Mouse (Mus musculus) E14TG2a.4 (cell line): ENCODE results near the gene Tmco5.

ENCODE experiments used
- H3K27me3 ChIP-seq: 2 replicates; pipeline ENCODE4 v1.6.1; 2014; ENCODE audit warnings: low read length, control low read depth; ENCODE audit not compliant: insufficient read depth
- H3K36me3 ChIP-seq: 2 replicates; pipeline ENCODE4 v1.6.1; 2014; ENCODE audit warnings: low read length, control low read depth; ENCODE audit not compliant: insufficient read depth
- H3K4me1 ChIP-seq: replicated peaks from 2 replicates; pipeline ENCODE4 v1.6.1; 2014; ENCODE audit warnings: low read depth, low read length, control low read depth
- H3K4me3 ChIP-seq: replicated peaks from 2 replicates; pipeline ENCODE4 v1.5.1; 2014; ENCODE audit warnings: mild to moderate bottlenecking, low read length
- H3K9me3 ChIP-seq: 2 replicates; pipeline ENCODE4 v1.6.1; 2014; ENCODE audit warnings: low read length, control low read depth
- CTCF ChIP-seq: conservative IDR thresholded peaks from 2 replicates; pipeline ENCODE4 v1.5.1; 2014; ENCODE audit warnings: low read length
- NANOG ChIP-seq: IDR thresholded peaks from 2 replicates; pipeline ENCODE4 v1.6.1; 2014; ENCODE audit warnings: borderline replicate concordance, low read length, mixed read lengths
- POU5F1 ChIP-seq: IDR thresholded peaks from 2 replicates; pipeline ENCODE4 v1.6.1; 2014; ENCODE audit warnings: low read length, borderline replicate concordance

The Tmco5 gene

DNA sequence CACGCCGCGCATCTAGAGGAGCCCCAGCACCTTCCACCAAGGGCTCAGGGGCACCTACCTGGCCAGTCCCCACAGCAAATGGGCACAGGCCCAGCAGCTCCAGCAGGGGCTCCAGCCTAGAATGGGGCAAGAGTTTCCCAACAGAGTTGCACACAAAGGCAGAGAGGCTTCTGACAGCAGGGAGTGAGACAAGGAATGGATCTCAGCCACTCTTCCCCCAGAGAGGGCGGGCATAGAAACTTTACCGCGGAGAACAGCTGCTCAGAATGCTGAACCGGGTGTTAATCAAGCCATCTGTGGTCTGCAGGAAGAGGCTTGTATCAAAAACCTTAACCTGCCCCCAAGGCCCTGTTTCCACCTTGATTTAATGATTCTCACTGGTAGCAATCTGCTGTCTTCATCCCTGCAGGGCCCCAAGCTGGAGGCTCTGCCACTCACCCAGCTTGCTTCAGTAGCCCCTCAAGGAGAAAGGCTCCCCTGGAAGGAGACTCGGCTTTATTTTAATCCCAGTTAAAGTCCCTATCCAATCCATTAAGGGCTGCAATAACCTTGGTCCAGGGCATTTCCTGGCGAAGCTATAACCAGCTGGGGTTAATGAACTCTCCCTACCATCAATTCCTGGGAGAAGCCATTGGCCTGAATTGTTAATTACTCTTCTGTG, 1.4 kb upstream of the Tmco5 start:
- Histone ChIP-seq H3K9me3 (no peaks in the 10 kb centered on the region), H3K4me1 (peaks cover 12% of the 10 kb centered on the region), H3K27me3 (0 out of 2 replicates have a peak, but pooled peaks cover 8% of the 10 kb centered on the region), H3K36me3 (no peaks in the 10 kb centered on the region), H3K4me3 (peak overlapping the region; percentile 49)
- TF ChIP-seq NANOG (no peak), CTCF (no peak), POU5F1 (no peak)

DNA sequence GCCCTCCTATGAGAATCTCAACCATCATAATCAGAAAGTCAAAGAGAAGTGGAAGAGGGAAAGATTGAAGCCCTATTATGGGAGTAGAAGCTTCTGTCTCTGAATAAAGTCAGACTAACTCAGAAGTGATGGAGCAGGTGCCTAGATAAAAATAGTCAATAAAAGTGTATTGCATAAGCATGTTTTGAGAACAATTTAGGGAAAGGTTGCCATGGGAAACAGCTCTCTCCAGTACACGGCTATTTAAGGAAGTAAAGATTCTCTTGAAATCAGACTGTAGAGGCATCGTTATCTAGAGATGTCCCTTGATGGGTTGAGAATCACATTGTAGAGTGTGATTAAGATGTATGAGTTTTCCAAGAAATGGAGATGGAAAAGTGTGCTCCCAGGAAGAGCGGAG, 1.2 kb downstream of the Tmco5 start:
- TF ChIP-seq POU5F1 (no peak), NANOG (no peak), CTCF (no peak)
- peaks cover 8% of the 10 kb centered on the region; the same call in 1 of the 2 replicates for H3K4me1 ChIP-seq
- no peak overlapping the region for H3K4me3 ChIP-seq
- H3K9me3 ChIP-seq, result no peaks in the 10 kb centered on the region
- H3K36me3 ChIP-seq, result no peaks in the 10 kb centered on the region
- 0 out of 2 replicates have a peak, but pooled peaks cover 8% of the 10 kb centered on the region for H3K27me3 ChIP-seq

- Histone ChIP-seq H3K36me3 (no peaks in the 10 kb centered on the region), H3K4me1 (peaks cover 10% of the 10 kb centered on the region), H3K4me3 (no peak overlapping the region), H3K9me3 (no peaks in the 10 kb centered on the region), H3K27me3 (no peaks in the 10 kb centered on the region)
- TF ChIP-seq POU5F1 (no peak), CTCF (no peak), NANOG (no peak)
Measured at GRCm38 (mm10) chr2:116893316-116893987, 15.0 kb downstream of the Tmco5 start.

- no peaks in the 10 kb centered on the region for H3K9me3 ChIP-seq
- H3K27me3 ChIP-seq, result no peaks in the 10 kb centered on the region
- no peaks in the 10 kb centered on the region for H3K36me3 ChIP-seq
- peaks cover 10% of the 10 kb centered on the region for H3K4me1 ChIP-seq
- peak overlapping the region; percentile 47 for H3K4me3 ChIP-seq
- TF ChIP-seq POU5F1 (no peak), CTCF (peak; percentile 47)
Measured at GRCm38 (mm10) chr2:116893988-116894363, 15.5 kb downstream of the Tmco5 start.

- TF ChIP-seq NANOG (no peak), CTCF (peak; percentile 55)
- H3K4me3 ChIP-seq, result 0 out of 2 replicates have a peak overlapping the region, but pooled peaks have one; percentile 26
- H3K36me3 ChIP-seq, result no peaks in the 10 kb centered on the region
- peaks cover 6% of the 10 kb centered on the region for H3K4me1 ChIP-seq
- 0 out of 2 replicates have a peak, but pooled peaks cover 3% of the 10 kb centered on the region for H3K9me3 ChIP-seq
- no peaks in the 10 kb centered on the region for H3K27me3 ChIP-seq
Measured at GRCm38 (mm10) chr2:116899615-116900272, 21.3 kb downstream of the Tmco5 start.

GRCm38 (mm10) chr2:116900273-116900843, 21.9 kb downstream of the Tmco5 start:
- H3K4me3 ChIP-seq, result 0 out of 2 replicates have a peak overlapping the region, but pooled peaks have one; percentile 26
- no peaks in the 10 kb centered on the region for H3K36me3 ChIP-seq
- H3K9me3 ChIP-seq, result 0 out of 2 replicates have a peak, but pooled peaks cover 3% of the 10 kb centered on the region
- no peak for TF ChIP-seq POU5F1
- TF ChIP-seq NANOG, result no peak
- no peak for TF ChIP-seq CTCF
- H3K4me1 ChIP-seq, result peaks cover 6% of the 10 kb centered on the region
- no peaks in the 10 kb centered on the region for H3K27me3 ChIP-seq

DNA sequence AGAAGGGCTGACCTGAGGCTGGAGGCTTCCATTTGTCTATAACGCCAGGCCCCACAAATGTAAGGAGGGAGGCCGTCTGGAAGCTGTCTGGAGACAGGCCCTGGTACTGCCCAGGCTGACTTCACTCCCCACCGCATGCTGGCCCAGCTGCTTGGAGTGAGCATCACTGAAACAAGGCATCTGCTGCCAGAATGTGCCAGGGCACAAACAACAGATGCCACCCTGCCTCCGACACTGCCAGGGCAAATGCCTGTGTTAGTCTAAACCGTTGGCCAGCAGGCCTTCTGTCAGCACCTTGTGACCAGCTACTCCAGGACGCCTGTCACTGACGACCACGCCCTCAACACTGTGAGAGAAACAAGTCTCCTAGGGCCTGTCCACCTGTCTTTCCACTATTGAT, 29.8 kb downstream of the Tmco5 start:
- Histone ChIP-seq H3K9me3 (0 out of 2 replicates have a peak, but pooled peaks cover 3% of the 10 kb centered on the region), H3K36me3 (no peaks in the 10 kb centered on the region), H3K4me1 (0 out of 2 replicates have a peak, but pooled peaks cover 4% of the 10 kb centered on the region), H3K4me3 (no peak overlapping the region), H3K27me3 (no peaks in the 10 kb centered on the region)
- TF ChIP-seq CTCF (no peak), POU5F1 (no peak), NANOG (no peak)
